Mouse (Mus musculus) gastrocnemius, adult 8-10 months (tissue): Measurements from ENCODE around the gene Psmd4. TPM values are rescaled to one million over a fixed set of nuclear protein-coding genes. Genes with fewer than 3 reads are reported as not detected.
A peak's percentile ranks its signal among the peaks of the same experiment; 100 is the strongest.
"Not testable (repeated sequence)": the region's sequence is repeated elsewhere in the genome, so short reads cannot be mapped to it uniquely, and the experiment has no call there.

Experiments used
- DNase-seq, 2 experiments: peaks; one replicate each; pipeline ENCODE4 v3.0.0; 2022; ENCODE audit warnings: low spot score in 2 of 2
- total RNA-seq, 4 experiments: library from RNA; stranded (reverse); gene quantifications; 2 replicates each; pipeline ENCODE4 v1.2.4; 2022

Gene Psmd4
- total RNA-seq, 4 experiments from 2014 or later = 191 to 247 (median 221) TPM

DNA sequence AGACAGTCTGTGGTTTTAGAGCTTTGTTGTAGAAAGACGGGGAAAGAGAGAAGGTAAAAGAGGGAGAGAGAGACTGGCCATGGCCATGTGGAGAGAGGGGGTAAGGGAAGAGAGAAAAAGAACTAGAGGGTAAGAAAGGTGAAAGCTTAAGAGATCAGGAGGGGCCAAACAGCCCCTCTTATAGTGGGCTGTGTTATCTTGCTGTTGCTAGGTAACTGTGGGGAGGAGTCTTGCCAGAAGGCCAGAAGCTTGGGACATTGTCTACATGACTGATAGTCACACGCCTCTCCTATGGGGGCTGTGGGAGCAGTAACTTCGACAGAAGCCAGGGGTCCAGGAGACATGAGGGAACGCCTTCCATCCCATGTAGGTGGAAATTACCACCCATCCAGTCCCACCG lies 17.2 kb downstream of the Psmd4 start:
- DNase-seq = no peak

DNA sequence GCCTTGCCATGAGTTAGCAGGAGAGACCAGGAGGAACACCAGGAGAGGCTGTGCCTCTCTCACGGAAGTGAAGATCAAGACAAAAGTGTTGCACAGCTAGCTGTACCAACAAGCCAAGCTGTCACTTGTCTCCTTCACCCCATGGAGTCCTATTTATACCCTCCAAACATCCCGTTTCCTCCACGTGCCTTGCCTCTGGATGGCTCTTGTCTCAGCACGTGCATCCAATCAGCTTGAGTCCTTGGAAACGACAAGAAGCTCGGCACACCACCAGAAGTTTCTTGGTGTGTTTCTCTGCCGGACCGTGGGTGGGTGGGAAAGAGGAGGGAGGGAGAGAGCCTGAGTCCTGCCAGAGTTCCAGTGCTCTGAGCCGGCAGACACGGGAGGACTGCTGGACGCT lies 17.9 kb downstream of the Psmd4 start:
- DNase-seq = no peak

DNA sequence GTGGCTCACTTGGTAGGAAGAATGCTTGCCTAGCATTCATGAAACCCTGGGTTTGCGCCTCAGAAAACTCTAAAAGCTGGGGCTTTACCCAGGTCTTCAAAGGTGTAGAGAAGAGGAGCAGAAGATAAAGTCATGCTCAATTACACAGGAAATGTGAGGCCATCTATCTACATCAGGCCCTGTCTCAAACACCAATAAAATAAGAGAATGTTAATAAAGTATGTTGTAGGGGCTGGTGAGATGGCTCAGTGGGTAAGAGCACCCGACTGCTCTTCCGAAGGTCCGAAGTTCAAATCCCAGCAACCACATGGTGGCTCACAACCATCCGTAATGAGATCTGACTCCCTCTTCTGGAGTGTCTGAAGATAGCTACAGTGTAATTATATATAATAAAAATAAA lies 21.5 kb downstream of the Psmd4 start:
- not testable (repeated sequence) for DNase-seq

- no peak for DNase-seq
Observed at GRCm38 (mm10) chr3:95018741-95019140, 23.7 kb downstream of the Psmd4 start.

DNA sequence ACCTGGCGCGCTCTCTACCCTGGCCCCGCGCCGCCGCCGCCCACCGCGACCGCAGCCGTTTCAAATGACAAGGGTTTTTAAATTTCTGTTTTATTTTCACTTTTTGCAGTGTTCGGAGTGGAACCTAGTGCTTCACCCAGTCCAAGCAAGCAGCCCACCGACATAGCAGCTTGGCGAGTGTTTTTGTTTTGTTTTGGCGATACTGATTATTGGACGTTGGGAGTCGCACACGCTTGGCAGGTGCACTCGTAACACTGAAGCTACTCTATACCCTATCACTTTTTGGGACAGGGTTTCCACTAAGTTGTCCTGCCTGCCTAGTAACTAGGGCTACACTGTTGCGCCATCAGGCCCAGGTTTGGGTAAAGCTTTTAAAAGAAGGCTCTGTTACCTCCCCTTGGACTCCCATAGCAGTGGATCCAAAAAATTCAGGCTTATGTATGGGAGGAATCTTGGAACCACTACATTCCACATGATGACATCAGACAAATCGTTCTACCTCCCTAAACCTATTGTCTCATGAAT lies 25.8 kb downstream of the Psmd4 start:
- no peak for DNase-seq

DNA sequence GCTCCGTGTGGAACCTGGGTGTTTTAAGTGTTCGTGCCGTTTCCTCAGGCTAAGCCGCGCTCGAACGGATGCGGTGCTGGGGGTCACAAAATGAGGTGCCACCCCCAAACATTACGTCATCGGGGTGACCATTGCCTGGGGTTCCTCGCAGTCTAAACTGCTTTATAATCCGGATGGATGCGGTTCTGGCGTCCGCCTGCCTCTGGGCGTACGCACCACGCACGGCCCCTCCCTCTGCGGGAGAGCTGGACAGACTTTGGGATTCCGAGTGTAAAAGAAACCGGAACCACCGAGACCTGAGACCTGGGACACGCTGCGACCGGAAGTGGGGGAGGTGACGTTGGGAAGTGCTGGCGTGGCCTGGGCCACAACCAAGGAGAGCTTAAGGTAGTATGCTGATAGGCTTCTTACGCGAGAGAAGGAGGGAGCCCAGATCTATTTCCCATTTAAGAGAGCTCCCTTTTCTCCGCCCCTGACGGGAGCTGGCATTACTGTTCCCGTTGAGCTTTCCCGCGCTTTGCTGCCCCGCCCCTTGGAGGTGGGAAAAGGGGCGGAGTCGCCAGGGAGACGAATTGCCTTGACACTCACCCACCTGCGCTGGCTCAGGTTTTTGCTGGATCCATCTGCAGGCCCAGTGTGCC lies 26.4 kb downstream of the Psmd4 start:
- DNase-seq = peak; percentile 89 to 90

DNA sequence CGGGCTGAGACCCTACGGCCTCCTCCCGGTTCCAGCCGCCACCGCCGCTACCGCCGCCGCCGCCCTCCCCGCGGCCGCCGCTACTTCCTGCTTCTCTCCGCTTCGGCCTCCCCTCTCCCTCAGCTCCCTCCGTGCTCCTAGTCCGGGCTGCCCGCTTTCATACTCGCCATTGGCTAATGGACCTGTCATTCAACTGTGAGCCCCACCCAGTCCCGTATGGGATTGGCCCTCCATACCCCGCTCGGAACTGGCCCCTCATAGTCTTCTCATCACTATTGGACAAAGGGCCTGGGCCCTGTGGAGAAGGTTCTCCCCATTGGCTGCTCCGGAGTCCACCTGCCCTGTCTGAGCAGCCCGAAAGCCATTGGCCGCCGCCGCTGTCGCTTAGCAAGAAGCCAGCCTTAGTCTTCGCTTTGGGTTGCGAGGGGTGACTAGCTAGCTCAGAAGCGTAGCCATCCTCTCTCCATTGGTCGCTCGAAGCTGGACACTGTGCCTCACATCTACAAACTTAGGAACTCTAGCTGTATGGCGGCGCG lies 27.0 kb downstream of the Psmd4 start, which contains the start of gene Zfp687:
Gene Zfp687, minus strand, starts transcription at position 112 of the 536 bp plus-strand sequence.
- peak; percentile 99 for DNase-seq

DNA sequence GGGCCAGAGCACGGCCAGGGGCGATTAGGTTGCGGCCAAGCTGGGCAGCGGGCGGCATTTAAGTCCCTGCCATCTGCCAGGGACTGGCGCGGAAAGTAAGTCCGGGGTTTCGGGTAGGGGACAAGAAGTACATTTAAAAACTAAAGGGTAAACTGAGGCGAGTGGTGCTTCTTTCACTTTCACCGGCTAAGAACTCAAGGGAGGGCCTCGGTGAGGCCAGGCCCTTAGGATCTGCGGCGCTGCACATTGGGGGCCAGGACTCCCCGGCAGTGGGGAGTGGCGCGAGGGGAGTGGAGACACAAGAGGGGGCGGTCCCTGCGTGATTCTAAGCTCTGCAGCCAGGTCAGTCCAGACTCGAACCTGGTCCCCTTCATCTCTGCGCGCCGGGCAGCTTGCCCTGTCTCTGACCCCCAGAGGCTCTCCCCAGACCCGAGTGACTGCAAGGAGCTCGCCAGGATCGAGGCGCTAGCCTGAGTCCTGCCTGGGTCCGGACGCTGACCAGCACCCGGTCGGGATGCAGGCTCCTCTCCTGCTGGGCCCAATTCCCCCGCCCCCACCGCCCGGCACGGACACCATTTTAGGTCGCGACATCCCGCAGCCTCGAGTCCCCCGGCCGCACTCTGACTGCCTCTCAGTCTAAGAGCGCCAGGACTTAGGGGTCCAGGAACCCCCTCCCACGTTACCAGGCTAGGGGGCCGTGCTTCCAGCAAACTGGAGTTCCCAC lies 27.8 kb downstream of the Psmd4 start:
- peak; percentile 30 to 41 for DNase-seq

DNA sequence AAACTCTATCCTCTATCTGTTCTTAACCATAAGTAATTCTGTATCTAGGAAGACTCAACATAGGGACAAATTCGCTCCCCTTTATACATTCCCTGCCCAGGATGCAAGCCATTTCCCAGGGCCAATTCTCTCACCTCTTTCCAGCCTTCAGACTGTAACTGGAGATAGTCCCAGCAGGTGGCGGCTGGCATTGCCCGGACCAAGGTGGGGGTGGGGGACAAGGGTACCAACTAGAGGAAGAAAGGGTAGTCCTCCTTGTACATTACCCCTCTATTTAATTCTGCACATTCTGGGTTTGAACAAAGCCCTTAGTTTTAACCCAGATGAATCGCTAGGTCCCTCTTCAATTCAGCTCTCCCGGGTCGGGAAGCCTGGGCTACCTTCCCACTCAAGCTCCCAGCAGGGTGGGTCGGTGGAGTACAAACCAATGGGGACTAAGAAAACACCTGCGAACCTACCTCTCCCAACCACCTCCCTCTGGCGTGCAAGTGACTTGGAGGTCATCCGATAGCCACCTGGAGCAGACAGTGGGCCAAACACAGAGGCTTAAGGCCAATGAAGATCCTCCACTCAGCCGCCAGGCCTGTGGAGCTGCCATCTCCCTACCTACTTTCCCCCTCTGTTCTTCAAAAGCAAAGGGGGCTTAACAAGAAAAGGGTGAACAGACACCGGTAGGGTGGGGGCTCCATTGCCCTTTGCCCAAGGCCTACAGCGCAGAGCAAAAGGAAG lies 28.6 kb downstream of the Psmd4 start:
- DNase-seq = no peak

- no peak for DNase-seq
Observed at GRCm38 (mm10) chr3:95012982-95013381, 29.4 kb downstream of the Psmd4 start.

DNA sequence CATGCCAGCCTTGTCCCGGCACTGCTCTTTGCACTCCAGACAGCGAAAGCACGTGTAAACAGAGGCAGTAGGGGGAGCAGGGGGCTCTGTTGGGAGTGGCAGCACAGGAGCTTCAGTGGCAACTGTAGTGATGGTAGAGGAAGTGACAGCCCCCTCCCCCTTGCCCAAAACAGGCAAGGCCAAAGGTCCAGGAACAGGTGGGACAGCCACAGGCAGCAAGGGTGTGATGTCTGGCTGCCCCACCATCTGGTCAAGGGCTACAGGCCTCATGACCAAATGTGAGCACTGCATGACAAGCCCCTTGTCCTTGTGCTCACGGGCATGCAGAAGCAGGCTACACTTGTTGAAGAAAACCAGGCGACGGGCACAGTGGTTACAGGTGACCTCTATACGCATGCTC lies 32.0 kb downstream of the Psmd4 start:
- DNase-seq = no peak

DNA sequence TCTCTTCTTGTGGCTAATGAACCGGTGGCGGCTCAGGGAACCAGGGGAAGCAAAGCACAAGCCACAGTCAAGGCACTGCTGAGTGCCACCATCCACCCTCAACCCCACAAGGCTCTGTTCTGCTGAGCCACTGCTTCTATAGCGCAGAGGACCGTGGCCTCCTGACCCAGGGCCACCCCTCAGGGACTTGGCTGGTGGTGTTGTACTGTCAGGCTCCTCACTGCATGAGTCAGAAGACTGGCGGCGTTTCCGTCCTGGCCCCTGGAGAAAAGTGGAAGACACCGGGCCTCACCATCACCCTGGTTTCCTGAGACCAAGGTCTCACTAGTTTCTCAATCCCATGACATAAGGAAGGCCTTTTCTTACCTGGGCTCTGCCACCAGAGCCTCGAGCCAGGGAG lies 34.7 kb downstream of the Psmd4 start:
- DNase-seq = no peak

DNA sequence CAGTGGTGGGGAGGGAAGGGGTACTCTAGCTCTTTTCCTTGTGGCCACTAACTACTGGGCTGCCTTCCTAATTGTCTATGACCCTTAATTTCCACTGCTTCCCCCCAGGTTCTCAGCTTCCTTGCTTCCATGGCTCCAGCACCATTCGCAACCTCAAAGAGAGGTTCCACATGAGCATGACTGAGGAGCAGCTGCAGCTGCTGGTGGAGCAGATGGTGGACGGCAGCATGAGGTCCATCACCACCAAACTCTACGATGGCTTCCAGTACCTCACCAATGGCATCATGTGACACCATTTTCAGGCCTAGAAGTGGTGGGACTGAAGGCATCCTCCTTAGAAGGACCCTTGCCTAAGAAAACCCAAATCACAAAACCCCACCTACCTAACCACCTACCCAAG lies 36.8 kb downstream of the Psmd4 start:
- DNase-seq = no peak

GRCm38 (mm10) chr3:95003273-95003672 lies 39.1 kb downstream of the Psmd4 start:
- DNase-seq = no peak

- DNase-seq = no peak
Observed at GRCm38 (mm10) chr3:95002569-95002968, 39.8 kb downstream of the Psmd4 start.

GRCm38 (mm10) chr3:94996946-94997345 lies 45.5 kb downstream of the Psmd4 start:
- DNase-seq = peak; percentile 55 to 67

- DNase-seq = peak in 1 of 2 experiments; percentile 23
Observed at GRCm38 (mm10) chr3:94989159-94989761, 53.2 kb downstream of the Psmd4 start.

DNA sequence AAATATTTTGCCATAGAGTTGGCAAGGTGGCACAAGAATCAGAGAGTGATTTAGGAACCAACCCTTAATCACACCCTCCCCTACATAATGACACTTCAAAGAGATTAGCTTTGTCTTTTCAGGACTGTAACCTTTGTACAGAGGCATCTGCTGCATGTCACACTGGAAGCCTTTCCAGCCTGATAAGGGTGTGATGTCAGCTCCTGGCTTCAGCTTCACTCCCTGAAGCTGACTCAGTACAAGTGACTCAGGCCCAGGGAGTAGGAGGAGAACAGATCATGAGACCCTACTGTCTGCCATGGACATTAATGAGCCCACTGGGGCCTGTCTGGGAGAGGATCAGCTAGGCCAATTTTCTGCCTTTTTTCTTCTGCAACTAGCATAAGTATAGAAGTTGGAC lies 54.8 kb downstream of the Psmd4 start:
- peak; percentile 62 to 65 for DNase-seq

DNA sequence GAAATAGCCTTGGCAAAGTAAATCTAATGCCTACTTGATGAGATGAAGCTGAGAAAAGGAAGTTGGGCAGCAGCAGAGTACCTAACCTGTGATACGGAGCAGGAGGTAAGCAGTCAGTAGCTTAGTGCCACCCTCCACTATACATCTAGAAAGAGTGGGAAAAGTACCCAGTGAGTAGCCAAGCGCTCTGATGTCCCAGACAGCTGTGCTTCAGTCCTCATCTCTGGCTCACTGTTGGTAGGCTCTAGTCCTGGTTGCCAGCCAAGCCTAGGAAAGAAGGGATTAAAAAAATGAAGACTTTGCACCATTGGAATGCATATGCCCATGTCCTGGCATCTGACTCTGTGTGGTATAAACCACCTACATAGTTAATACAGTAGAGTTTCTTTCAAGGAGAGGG lies 56.9 kb downstream of the Psmd4 start:
- no peak for DNase-seq

DNA sequence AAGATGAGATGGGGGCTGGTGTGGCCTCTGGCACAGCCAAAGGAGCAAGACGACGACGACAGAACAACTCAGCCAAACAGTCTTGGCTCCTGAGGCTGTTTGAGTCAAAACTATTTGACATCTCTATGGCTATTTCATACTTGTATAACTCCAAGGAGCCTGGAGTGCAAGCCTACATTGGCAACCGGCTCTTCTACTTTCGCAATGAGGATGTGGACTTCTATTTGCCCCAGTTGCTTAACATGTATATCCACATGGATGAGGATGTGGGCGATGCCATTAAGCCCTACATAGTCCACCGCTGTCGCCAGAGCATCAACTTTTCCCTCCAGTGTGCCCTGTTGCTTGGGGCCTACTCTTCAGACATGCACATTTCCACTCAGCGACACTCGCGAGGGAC lies 58.1 kb downstream of the Psmd4 start:
- no peak for DNase-seq
